Mouse (Mus musculus) G1E (cell line): Measurements from ENCODE around the gene Igsf11. TPM values are rescaled to one million over a fixed set of nuclear protein-coding genes. Genes with fewer than 3 reads are reported as not detected.

ENCODE experiments used
- ATAC-seq: 2 replicates; pipeline ENCODE4 v1.8.0; 2016; ENCODE audit warnings: mild to moderate bottlenecking; ENCODE audit not compliant: insufficient number of reproducible peaks, poor library complexity, low FRiP score, severe bottlenecking; ENCODE audit errors: extremely low read depth
- DNase-seq: peaks from one replicate; pipeline ENCODE4 v3.0.0; 2012; ENCODE audit warnings: low spot score
- H3K27me3 ChIP-seq: 2 replicates; pipeline ENCODE4 v1.6.1; 2012; ENCODE audit warnings: mild to moderate bottlenecking, low read length, inconsistent platforms; ENCODE audit not compliant: insufficient read depth
- H3K36me3 ChIP-seq: replicated peaks from 2 replicates; pipeline ENCODE3; 2012; ENCODE audit warnings: mild to moderate bottlenecking, inconsistent platforms
- H3K4me1 ChIP-seq: 2 replicates; pipeline ENCODE4 v1.6.1; 2012; ENCODE audit warnings: low read depth, low read length, inconsistent platforms, mixed read lengths; ENCODE audit not compliant: insufficient read depth
- H3K4me3 ChIP-seq: 2 replicates; pipeline ENCODE4 v1.5.1; 2012; ENCODE audit warnings: low read depth, mild to moderate bottlenecking, inconsistent platforms, low read length, moderate library complexity, mixed read lengths
- H3K9me3 ChIP-seq: replicated peaks from 2 replicates; pipeline ENCODE4 v1.6.1; 2012; ENCODE audit warnings: inconsistent platforms
- CTCF ChIP-seq: IDR thresholded peaks from 2 replicates; pipeline ENCODE4 v1.5.1; 2012; ENCODE audit warnings: low read depth, low read length, inconsistent platforms, mixed read lengths
- GATA1 ChIP-seq: IDR thresholded peaks from 2 replicates; pipeline ENCODE4 v1.6.1; 2012; ENCODE audit warnings: borderline replicate concordance, low read length, inconsistent platforms, mixed read lengths
- GATA2 ChIP-seq: IDR thresholded peaks from 2 replicates; pipeline ENCODE4 v1.6.1; 2012; ENCODE audit warnings: low read depth, low read length, inconsistent platforms, borderline replicate concordance
- POLR2AphosphoS5 ChIP-seq: IDR thresholded peaks from 2 replicates; pipeline ENCODE4 v1.6.1; 2012; ENCODE audit warnings: low read depth, low read length, inconsistent platforms; ENCODE audit not compliant: insufficient replicate concordance
- TAL1 ChIP-seq: conservative IDR thresholded peaks from 2 replicates; pipeline ENCODE4 v1.6.1; 2012; ENCODE audit warnings: low read depth, low read length, inconsistent platforms, mixed read lengths
- polyA plus RNA-seq: library from polyadenylated mRNA; stranded (reverse); fragments of >175 nt; gene quantifications from 2 replicates; pipeline ENCODE4 v1.2.3, GENCODE M21; 2012
- total RNA-seq, 2 experiments: library from RNA; stranded (forward) in 1 of 2; stranded (reverse) in 1 of 2; fragments of 200-1000 nt in 1 of 2; fragments of >200 nt in 1 of 2; fragmentation: Nextera tagmentation in 1 of 2; gene quantifications; 2 replicates each; pipeline ENCODE4 v1.2.3; 2014 to 2017

Igsf11 gene
- total and polyA plus RNA-seq, 3 experiments: 0.05 TPM; not detected in 2

- Histone ChIP-seq H3K4me1 (no peaks in the 10 kb centered on the region), H3K36me3 (no peaks in the 10 kb centered on the region), H3K9me3 (peaks cover 27% of the 10 kb centered on the region), H3K4me3 (no peak overlapping the region), H3K27me3 (no peaks in the 10 kb centered on the region)
- no peak for DNase-seq
- TF ChIP-seq POLR2AphosphoS5 (no peak), GATA2 (no peak), TAL1 (no peak), CTCF (no peak), GATA1 (no peak)
- no peak for ATAC-seq
These were observed 163.6 kb downstream of the Igsf11 start for GRCm38 (mm10) chr16:39056061-39056460.

DNA sequence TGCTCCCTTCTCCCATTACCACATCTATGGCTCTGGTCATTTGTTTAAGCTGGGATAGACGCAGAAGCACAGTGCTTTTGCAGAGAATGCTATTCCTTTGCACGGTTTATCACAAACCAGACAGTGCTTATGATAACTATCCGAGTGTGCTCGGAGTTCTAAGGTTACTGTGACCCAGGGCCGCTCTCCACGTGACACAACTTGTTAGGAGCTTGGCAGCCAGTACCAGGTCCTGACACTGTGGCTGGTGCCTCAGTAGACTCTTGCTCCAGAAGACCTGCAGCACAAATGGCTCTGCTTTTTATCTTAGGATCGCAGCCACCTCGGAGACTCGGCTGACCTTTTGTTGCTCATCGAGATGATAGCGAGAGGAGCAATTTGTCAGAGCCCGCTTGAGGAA is 164.5 kb downstream of the Igsf11 start:
- Histone ChIP-seq H3K36me3 (no peaks in the 10 kb centered on the region), H3K9me3 (peaks cover 29% of the 10 kb centered on the region), H3K27me3 (no peaks in the 10 kb centered on the region), H3K4me3 (no peak overlapping the region), H3K4me1 (no peaks in the 10 kb centered on the region)
- no peak for ATAC-seq
- DNase-seq: no peak
- TF ChIP-seq TAL1 (no peak), GATA1 (no peak), POLR2AphosphoS5 (no peak), GATA2 (no peak), CTCF (no peak)

DNA sequence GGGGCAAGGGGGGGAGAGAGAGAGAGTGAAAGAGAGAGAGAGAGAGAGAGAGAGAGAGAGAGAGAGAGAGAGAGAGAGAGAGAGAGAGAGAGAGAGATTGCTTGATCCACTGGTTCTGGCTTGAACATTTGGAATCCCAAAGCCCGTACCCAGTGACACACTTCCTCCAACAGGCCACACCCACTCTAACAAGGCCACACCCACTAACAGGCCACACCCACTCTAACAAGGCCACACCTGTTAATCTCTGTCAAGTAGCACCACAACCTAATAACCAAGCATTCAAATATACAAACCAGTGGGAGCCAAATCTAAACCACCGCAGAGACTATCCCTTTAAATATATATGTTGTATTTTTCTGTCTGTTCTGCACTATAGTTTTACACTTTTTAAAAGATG is 166.4 kb downstream of the Igsf11 start:
- ATAC-seq: no peak
- TF ChIP-seq TAL1 (no peak), POLR2AphosphoS5 (no peak), CTCF (no peak), GATA2 (no peak), GATA1 (no peak)
- no peaks in the 10 kb centered on the region for H3K27me3 ChIP-seq
- DNase-seq: no peak
- no peak overlapping the region for H3K4me3 ChIP-seq
- H3K9me3 ChIP-seq: peaks cover 29% of the 10 kb centered on the region
- H3K4me1 ChIP-seq: no peaks in the 10 kb centered on the region
- no peaks in the 10 kb centered on the region for H3K36me3 ChIP-seq

DNA sequence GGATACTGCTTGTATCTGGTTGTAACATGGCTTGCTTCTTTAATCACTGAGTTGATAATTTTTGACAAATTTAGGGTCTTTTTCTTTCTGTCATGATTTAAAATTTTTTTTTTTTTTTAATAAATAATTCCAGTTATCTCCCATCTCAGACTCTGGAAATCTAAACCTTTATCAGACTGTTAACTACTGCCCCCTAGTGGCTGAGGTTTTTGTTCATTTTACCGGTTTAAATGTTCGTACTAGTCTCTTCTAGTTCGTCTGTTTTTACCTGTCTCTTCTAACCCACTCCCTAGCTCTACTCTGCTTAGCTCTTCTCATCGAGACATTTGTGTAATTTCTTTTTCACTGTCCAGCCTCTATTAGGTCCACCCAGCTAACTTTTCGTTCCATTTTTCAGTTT is 170.1 kb downstream of the Igsf11 start:
- DNase-seq (no peak), ATAC-seq (no peak)
- Histone ChIP-seq H3K27me3 (no peaks in the 10 kb centered on the region), H3K9me3 (peaks cover 19% of the 10 kb centered on the region), H3K4me3 (no peak overlapping the region), H3K36me3 (no peaks in the 10 kb centered on the region), H3K4me1 (no peaks in the 10 kb centered on the region)
- TF ChIP-seq TAL1: no peak
- TF ChIP-seq GATA2: no peak
- no peak for TF ChIP-seq GATA1
- TF ChIP-seq POLR2AphosphoS5: no peak
- TF ChIP-seq CTCF: no peak

- Histone ChIP-seq H3K9me3 (peaks cover 11% of the 10 kb centered on the region), H3K27me3 (no peaks in the 10 kb centered on the region), H3K4me3 (no peak overlapping the region), H3K36me3 (no peaks in the 10 kb centered on the region), H3K4me1 (no peaks in the 10 kb centered on the region)
- TF ChIP-seq POLR2AphosphoS5: no peak
- TF ChIP-seq TAL1: no peak
- no peak for TF ChIP-seq GATA1
- TF ChIP-seq CTCF: no peak
- TF ChIP-seq GATA2: no peak
- ATAC-seq (no peak), DNase-seq (no peak)
These were observed 173.1 kb downstream of the Igsf11 start for GRCm38 (mm10) chr16:39065576-39065975.

DNA sequence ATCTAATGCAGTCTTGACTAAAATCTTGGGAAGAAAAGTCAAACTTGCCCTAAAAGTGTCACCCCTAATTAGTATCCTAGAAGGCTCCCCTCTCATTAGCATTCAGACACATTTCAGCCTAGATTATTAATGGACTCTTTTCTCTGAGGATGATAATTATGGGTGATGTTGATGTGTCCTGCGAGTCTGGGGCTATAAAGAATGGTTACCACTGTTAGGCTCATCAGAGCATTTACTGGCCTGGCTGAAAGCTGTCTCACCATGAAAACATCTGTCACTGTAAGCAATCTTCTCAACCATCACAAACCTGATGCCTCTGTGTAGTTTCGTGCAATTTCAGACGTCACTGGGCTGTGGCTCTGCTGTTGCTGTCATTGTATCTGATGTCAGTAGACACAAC is 179.0 kb downstream of the Igsf11 start:
- H3K9me3 ChIP-seq: peaks cover 6% of the 10 kb centered on the region
- no peaks in the 10 kb centered on the region for H3K4me1 ChIP-seq
- no peaks in the 10 kb centered on the region for H3K27me3 ChIP-seq
- H3K36me3 ChIP-seq: no peaks in the 10 kb centered on the region
- DNase-seq: no peak
- no peak for TF ChIP-seq POLR2AphosphoS5
- no peak for ATAC-seq
- no peak overlapping the region for H3K4me3 ChIP-seq

Other genes starting within 250 kb of the Igsf11 start
- gene Arhgap31, start 179.4 kb upstream of the Igsf11 start, total RNA-seq (2014; fragmentation: Nextera tagmentation): not detected in 2 replicates
- 0.06 and 0.16 TPM in 2 replicates for gene Arhgap31, start 179.4 kb upstream of the Igsf11 start, total RNA-seq (2017)
- 0.01 and 0.02 TPM in 2 replicates for gene Arhgap31, start 179.4 kb upstream of the Igsf11 start, polyA plus RNA-seq
- gene B4galt4, start 150.4 kb upstream of the Igsf11 start, total RNA-seq (2014; fragmentation: Nextera tagmentation): not detected in 2 replicates
- gene B4galt4, start 150.4 kb upstream of the Igsf11 start, total RNA-seq (2017): not detected in 2 replicates
- gene B4galt4, start 150.4 kb upstream of the Igsf11 start, polyA plus RNA-seq: not detected in 2 replicates
- gene Upk1b, start 92.3 kb upstream of the Igsf11 start, total RNA-seq (2014; fragmentation: Nextera tagmentation): not detected in 2 replicates
- gene Upk1b, start 92.3 kb upstream of the Igsf11 start, total RNA-seq (2017): 0.38 TPM in 1 of 2 replicates, not detected in the other
- gene Upk1b, start 92.3 kb upstream of the Igsf11 start, polyA plus RNA-seq: not detected in 2 replicates
- gene 4930435E12Rik, start 63.9 kb upstream of the Igsf11 start, total RNA-seq (2014; fragmentation: Nextera tagmentation): not detected in 2 replicates
- 0.55 TPM in 1 of 2 replicates, not detected in the other for gene 4930435E12Rik, start 63.9 kb upstream of the Igsf11 start, total RNA-seq (2017)
- gene 4930435E12Rik, start 63.9 kb upstream of the Igsf11 start, polyA plus RNA-seq: not detected in 2 replicates